ENCODE assay signal across 7 mouse cellular contexts in genomic region chr2:75704234-75705161, GRCm38 (mm10). TPM values are rescaled to one million over a fixed set of nuclear protein-coding genes. Genes with fewer than 3 reads are reported as not detected.
A peak's percentile ranks its signal among the peaks of the same experiment; 100 is the strongest.
DNase-seq lines count a peak whose midpoint lies in the region; ATAC-seq lines count a peak whose summit lies in the region.

Gene Nfe2l2, minus strand, starts transcription at chr2:75704641.

- ATAC-seq in embryonic facial prominence, embryonic 12.5 days (ENCODE audit: insufficient number of reproducible peaks, insufficient read depth, low FRiP score, low TSS enrichment) = peak; percentile 87
- ATAC-seq in limb, embryonic 11.5 days (ENCODE audit: insufficient number of reproducible peaks, low FRiP score, low TSS enrichment, low read depth) = peak; percentile 92
- ATAC-seq in midbrain, embryonic 14.5 days (ENCODE audit: low FRiP score, low TSS enrichment) = peak; percentile 79

- peak within 1 kb of the TSS; percentile 97 for H3K27ac ChIP-seq in embryonic facial prominence, embryonic 12.5 days
- H3K27ac ChIP-seq in limb, embryonic 11.5 days (replicated peaks; ENCODE audit: low read depth, low read length) = peak within 1 kb of the TSS; percentile 93
- H3K27ac ChIP-seq in midbrain, embryonic 14.5 days (replicated peaks; ENCODE audit: low read depth, low read length) = peak within 1 kb of the TSS; percentile 78

- H3K4me2 ChIP-seq in embryonic facial prominence, embryonic 12.5 days (replicated peaks) = peak within 1 kb of the TSS; percentile 63
- peak within 1 kb of the TSS; percentile 88 for H3K4me2 ChIP-seq in limb, embryonic 11.5 days (ENCODE audit: low read depth, severe bottlenecking)
- H3K4me2 ChIP-seq in midbrain, embryonic 14.5 days (ENCODE audit: low read length) = peak within 1 kb of the TSS; percentile 79

- WGBS in embryonic facial prominence, embryonic 12.5 days = under 1% methylated on average over 57 of the region's 58 CpGs
- under 1% methylated on average over 54 of the region's 58 CpGs for WGBS in limb, embryonic 11.5 days
- under 1% methylated on average over 57 of the region's 58 CpGs for WGBS in midbrain, embryonic 14.5 days

- DNase-seq in adrenal gland, postnatal 25 days = peak; percentile 99
- peak; percentile 100 for DNase-seq in heart, adult 11 months
- peak; percentile 100 for DNase-seq in kidney, adult 18-20 months
- peak; percentile 98 for DNase-seq in limb, embryonic 11.5 days (ENCODE audit: low spot score)
- peak; percentile 83 for DNase-seq in midbrain, embryonic 14.5 days
- peak; percentile 100 for DNase-seq in spleen, adult 18-20 months

- H3K4me3 ChIP-seq in embryonic facial prominence, embryonic 12.5 days = peak within 1 kb of the TSS; percentile 94
- peak within 1 kb of the TSS; percentile 86 for H3K4me3 ChIP-seq in limb, embryonic 11.5 days (ENCODE audit: low read depth, low read length)
- peak within 1 kb of the TSS; percentile 49 for H3K4me3 ChIP-seq in midbrain, embryonic 14.5 days (replicated peaks; ENCODE audit: low read depth, low read length)

- peaks cover 27% of the 10 kb centered on the region for H3K4me1 ChIP-seq in embryonic facial prominence, embryonic 12.5 days
- H3K4me1 ChIP-seq in limb, embryonic 11.5 days (ENCODE audit: control insufficient read depth, insufficient read depth, low read length) = peaks cover 13% of the 10 kb centered on the region
- peaks cover 8% of the 10 kb centered on the region; the same call in 1 of the 2 replicates for H3K4me1 ChIP-seq in midbrain, embryonic 14.5 days (ENCODE audit: control insufficient read depth, insufficient read depth, low read length)

- no peaks in the 10 kb centered on the region for H3K9me3 ChIP-seq in embryonic facial prominence, embryonic 12.5 days
- no peaks in the 10 kb centered on the region for H3K9me3 ChIP-seq in limb, embryonic 11.5 days (ENCODE audit: control insufficient read depth, low read length)
- H3K9me3 ChIP-seq in midbrain, embryonic 14.5 days (ENCODE audit: control insufficient read depth, low read length) = no peaks in the 10 kb centered on the region

- H3K9ac ChIP-seq in embryonic facial prominence, embryonic 12.5 days = peak within 1 kb of the TSS; percentile 87
- peak within 1 kb of the TSS; percentile 86 for H3K9ac ChIP-seq in limb, embryonic 11.5 days (ENCODE audit: low read length)
- H3K9ac ChIP-seq in midbrain, embryonic 14.5 days (replicated peaks; ENCODE audit: low read length) = peak within 1 kb of the TSS; percentile 55

- no peaks in the 10 kb centered on the region for H3K36me3 ChIP-seq in embryonic facial prominence, embryonic 12.5 days
- H3K36me3 ChIP-seq in limb, embryonic 11.5 days (ENCODE audit: control insufficient read depth, insufficient read depth, low read length) = no peaks in the 10 kb centered on the region
- no peaks in the 10 kb centered on the region for H3K36me3 ChIP-seq in midbrain, embryonic 14.5 days (ENCODE audit: control insufficient read depth, insufficient read depth, low read length)

- no peaks in the 10 kb centered on the region for H3K27me3 ChIP-seq in embryonic facial prominence, embryonic 12.5 days
- no peaks in the 10 kb centered on the region for H3K27me3 ChIP-seq in limb, embryonic 11.5 days (ENCODE audit: control insufficient read depth, insufficient read depth, low read length)
- H3K27me3 ChIP-seq in midbrain, embryonic 14.5 days (ENCODE audit: control insufficient read depth, insufficient read depth, low read length) = no peaks in the 10 kb centered on the region

RNA-seq across cellular contexts. Expression of gene Nfe2l2, which starts in this region (rescaled TPM):
- 106 TPM in 2 replicates for total RNA-seq in adrenal gland, postnatal 25 days (2021)
- 33.2 and 36.2 TPM in 2 replicates for polyA plus RNA-seq in embryonic facial prominence, embryonic 12.5 days (2016; fragmentation: Nextera tagmentation; extraction: Ambion mirVana)
- polyA plus RNA-seq in limb, embryonic 11.5 days (2014; fragmentation: Nextera tagmentation; extraction: Ambion mirVana) = 42.1 and 45.3 TPM in 2 replicates
- 5.8 and 11.4 TPM in 2 replicates for polyA plus RNA-seq in midbrain, embryonic 14.5 days (2014; fragmentation: Nextera tagmentation; extraction: Ambion mirVana)

Comparison
In these comparisons a context has a peak if more than half of its experiments do, and no peak if none do; other contexts are left out.
1. Peak in every context shown above with its lines: DNase-seq, ATAC-seq, H3K4me3 ChIP-seq and H3K27ac ChIP-seq.